Mouse (Mus musculus) adrenal gland, adult 2 months (tissue): ENCODE measurements around the gene Dpysl4. TPM values are rescaled to one million over a fixed set of nuclear protein-coding genes. Genes with fewer than 3 reads are reported as not detected.

Experiments
- DNase-seq: peaks from one replicate; pipeline ENCODE4 v3.0.0; 2021
- long read RNA-seq: library from polyadenylated mRNA; stranded (forward); transcript quantifications from one replicate; pipeline ENCODE4 v2.0.0, GENCODE M21; 2021
- polyA plus RNA-seq: library from polyadenylated mRNA; depleted of rRNA; stranded (reverse); fragments of >200 nt; gene quantifications from 2 replicates; pipeline ENCODE4 v1.2.3, GENCODE M21; 2012; rRNA removed
- total RNA-seq, 2 experiments: library from RNA; stranded (reverse); gene quantifications; 2 replicates each; pipeline ENCODE4 v1.2.3; 2021

Gene Dpysl4
- total RNA-seq (1 to 10 TPM; 1.4 to 2.8 TPM), polyA plus RNA-seq (0.67 and 0.73 TPM in 2 replicates)
- long read RNA-seq, partial matches to known transcripts, result 0 of 3 reads
- long read RNA-seq, other reads (novel, unspliced or antisense), result 0 of 3 reads

DNA sequence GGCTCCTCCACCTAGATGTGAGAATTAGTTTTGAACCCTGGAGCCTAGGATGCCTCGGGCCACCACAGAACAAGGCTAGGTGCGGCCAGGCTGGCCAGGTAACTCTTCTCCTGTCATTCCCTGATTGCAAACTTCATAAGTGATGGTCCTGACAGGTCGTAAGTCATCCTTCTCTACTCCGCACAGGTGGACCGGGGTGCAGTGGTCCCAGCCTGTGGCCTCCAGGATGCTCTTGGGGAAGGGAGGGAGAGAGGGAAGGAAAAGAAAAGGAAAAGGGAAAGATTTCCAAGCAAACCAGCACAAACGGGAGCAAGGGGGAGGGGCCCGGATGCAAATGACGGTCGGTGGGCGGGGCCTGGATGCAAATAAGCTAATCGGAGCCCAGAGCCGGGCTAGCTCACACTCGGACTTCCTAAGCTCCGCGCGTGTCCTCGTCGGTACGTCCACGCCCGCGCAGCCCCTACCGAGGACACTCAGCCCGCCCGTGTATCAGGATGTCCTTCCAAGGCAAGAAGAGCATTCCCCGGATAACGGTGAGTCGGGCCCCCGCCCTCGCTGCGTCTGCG lies at the start of gene Dpysl4:
TSS of gene Dpysl4 (plus strand) at position 373 of the 566 bp plus-strand sequence.
- DNase-seq, result peak; percentile 69

DNA sequence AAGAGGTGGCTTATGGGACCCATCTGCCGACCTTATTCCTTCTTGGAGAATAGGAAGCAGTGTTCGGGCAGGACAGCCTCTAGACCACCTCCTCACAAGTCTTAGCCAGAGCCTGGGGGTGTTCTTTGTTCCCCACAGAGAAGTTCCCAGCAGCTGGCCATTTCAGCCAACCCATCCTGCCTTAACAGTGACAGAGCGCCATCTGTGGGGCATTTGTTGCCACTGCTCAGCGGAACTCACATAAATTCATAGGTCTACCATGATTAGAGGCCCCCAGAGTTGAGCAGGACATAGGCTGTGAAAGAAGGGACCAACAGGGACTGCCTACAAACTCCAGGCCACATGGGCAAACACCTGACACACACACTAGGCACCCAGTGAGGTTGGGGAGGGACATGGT lies 22.4 kb upstream of the Dpysl4 start:
- DNase-seq, result no peak

DNA sequence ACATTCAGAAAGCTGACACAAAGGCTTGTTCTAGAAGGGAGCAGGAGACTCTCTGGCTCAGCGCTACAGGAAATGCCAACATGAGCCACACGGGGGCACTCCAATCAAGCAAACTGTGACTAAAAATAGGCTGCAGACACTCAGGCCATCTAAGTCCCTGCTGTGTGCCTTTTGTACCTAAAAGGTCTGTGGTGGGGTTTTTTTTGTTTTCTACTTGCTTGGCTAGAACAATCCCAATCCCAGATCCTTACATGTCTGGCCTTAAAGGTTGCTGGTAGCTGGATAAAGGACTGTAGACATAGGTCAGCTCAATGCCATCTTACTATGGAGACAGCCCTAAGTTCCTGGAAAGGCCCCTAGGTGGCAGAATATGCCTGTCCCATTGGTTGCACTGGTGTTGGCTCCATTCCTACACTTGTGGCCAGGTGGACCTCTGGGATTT lies 17.6 kb upstream of the Dpysl4 start:
- DNase-seq, result peak; percentile 61

DNA sequence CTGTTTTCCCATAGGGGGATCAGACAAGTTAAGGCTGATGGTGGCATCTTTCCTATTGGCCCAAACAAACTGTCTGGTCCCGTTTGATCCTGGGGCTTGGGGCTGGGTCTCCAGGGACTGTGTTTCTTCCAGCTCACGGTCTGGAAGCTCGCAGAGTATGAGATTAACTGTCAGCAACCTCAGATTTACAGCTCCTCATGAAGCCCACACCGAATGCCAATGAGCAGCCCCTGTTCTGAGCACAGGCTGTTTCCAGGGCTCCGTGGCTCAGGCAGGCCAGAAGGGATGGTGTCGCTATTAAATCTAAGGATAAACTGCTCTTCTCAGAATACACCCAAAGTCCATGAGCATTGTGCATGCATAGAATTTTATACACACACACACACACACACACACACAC lies 11.6 kb upstream of the Dpysl4 start:
- no peak for DNase-seq

DNA sequence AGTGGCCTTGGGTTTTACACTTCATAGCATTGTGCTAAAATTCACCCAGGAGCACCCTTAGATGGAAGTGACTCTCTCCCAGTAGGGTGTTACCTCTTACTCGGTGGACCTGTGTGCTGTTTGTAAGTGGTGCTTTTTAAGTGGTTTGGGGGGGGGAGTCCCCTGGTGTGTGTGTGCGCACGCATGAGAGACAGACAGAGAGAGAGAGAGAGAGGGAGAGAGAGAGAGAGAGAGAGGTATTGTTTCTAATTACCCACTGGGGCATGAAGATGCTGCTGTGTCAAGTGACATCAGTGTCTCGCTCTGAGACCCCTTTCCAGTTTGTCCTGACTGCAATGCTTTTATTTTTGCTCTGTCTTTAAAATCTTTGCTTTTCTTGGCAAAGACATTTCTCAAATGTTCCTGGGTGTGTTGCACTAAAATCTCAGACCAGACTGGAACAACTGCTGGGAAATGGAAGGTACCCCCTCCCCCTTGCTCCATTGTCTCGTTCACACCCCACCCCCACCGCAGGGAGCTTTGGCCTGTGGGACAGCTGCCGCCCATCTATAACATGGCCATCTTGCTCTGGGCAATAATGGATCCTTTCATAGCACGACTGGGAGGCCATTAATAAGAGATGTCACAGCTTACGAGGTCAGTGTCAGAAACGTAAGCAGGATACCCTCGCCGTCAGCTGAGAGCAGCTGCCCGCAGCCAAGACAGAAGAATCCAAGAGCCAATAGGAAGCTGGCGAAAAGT lies 10.6 kb upstream of the Dpysl4 start:
- DNase-seq, result no peak

- no peak for DNase-seq
Measured at GRCm38 (mm10) chr7:139077283-139077682, 8.5 kb upstream of the Dpysl4 start.

DNA sequence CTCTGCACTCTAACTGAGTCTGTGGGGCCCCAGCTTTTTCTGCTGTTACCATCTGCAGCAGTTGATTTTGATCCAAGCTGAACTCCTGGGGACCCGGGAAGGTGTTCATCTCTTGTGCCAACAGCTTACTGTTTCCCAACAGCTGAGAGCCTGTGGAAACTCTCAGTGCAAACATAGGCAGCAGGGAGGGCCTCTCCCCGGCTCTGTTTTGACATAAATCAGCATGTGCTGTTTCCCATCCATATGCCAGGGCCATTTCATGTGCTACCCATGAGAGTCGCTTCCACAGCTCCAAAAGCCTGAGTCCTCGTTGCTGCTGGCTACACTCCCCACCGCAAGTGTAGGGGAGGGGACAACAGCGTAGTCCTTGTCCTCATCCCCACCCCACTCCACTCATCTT lies 7.6 kb upstream of the Dpysl4 start:
- DNase-seq, result no peak

DNA sequence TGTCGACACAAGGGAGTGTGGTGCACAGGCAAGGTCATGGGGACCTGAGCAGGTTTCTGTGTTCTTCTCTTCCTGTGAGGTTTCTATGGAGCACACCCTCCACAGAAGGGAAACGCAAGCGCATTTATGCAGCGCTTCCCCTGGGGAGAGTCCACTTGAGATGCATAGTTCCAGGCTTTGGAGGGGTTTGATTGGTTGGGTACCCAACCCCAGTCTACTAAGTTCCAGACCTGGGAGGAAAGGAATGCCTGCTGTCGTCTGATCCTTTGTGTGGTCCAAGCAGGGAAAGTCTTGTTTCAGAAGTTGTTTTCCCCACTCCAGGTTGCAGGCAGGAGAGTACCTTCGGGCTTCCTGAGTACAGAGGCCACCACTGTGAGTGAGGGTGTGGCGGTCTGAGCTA lies 6.7 kb upstream of the Dpysl4 start:
- no peak for DNase-seq

DNA sequence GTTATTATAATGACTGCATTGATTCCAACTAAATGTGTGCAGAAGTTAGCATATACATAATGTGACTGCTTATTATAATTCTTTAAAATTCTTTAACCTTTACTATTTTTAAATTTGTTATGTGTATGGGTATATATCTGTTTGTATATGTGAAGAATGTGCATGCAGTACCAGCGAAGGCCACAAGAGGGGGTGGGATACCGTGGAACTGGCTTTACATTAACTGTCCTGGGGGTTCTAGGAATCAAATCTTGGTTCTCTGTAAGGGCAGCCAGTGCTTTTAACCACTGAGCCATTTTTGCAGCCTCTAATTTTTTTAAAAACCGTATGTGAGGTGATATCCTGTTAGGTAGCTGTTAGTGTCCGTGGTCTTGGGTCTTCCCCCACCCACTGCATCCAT lies 5.1 kb upstream of the Dpysl4 start:
- no peak for DNase-seq

- DNase-seq, result no peak
Measured at GRCm38 (mm10) chr7:139081158-139081557, 4.6 kb upstream of the Dpysl4 start.

GRCm38 (mm10) chr7:139082281-139082680 lies 3.5 kb upstream of the Dpysl4 start:
- DNase-seq, result no peak

DNA sequence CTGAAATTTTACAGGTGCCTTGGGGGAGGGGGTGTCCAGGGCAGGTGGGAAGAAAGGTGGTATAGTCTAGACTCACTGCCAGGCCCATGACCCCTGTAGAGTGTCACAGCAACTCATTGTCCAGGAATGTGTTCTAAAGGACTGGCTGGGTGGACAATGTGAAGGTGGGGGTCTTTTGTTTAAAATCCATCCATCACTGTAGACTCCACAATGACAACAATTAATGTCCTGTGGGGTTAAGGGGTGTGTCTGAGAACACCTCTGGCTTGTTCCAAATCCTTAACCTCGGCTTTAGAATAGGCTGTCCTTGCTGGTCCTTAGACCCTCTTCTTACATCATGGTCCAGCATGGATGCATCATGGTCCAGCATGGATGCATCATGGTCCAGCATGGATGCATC lies 1.5 kb upstream of the Dpysl4 start:
- no peak for DNase-seq

DNA sequence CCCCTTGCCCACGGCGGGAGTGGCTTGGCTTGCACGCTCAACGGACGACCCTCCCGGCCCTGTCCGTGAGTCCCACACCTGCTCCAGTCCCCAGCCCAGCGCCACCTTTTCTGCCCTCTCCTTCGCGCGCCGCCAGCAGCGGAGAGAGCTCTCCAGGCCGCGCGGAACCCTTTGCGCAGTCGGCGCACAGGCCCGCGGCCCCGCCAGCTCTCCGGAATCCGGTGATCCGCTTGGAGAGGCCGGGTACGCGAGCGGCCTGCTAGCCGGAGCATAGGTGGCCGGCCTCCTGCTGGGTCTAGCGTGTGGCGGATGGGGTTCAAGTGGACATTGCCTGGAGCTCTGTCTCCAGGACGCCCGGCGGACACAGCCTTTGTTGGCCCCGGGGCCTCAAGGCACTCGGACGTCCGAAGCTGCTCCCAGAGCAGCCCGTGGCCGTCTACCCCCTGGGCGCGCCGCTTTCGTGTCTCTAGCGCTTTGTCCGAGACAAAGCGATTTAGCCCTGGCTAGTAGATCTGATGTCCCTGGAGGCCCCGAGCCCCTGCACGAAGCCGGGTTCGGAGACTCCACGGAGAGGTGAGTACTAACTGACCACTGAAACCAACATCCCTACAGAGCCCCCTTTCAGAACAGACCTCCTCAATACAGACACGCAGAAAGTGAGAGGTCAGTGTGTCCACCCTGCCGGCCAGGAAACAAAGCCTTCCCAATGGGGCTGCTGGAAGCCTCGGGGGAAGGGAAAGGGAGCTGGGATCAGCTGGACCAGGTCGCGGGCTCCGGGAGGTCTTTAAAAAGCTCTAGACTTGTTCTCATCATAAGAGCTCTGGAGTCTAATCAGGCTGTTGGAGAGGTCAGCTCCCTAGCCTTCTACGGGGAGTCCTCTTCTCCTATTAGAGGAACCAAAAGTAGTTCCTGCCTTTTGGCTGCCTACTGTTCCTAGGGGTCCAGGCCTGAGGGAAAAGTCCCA lies 676 bp downstream of the Dpysl4 start:
- peak; percentile 48 for DNase-seq

GRCm38 (mm10) chr7:139087801-139088200 lies 2.0 kb downstream of the Dpysl4 start:
- no peak for DNase-seq

GRCm38 (mm10) chr7:139089892-139090874 lies 4.4 kb downstream of the Dpysl4 start:
- DNase-seq, result no peak

GRCm38 (mm10) chr7:139091681-139092080 lies 5.9 kb downstream of the Dpysl4 start:
- no peak for DNase-seq

DNA sequence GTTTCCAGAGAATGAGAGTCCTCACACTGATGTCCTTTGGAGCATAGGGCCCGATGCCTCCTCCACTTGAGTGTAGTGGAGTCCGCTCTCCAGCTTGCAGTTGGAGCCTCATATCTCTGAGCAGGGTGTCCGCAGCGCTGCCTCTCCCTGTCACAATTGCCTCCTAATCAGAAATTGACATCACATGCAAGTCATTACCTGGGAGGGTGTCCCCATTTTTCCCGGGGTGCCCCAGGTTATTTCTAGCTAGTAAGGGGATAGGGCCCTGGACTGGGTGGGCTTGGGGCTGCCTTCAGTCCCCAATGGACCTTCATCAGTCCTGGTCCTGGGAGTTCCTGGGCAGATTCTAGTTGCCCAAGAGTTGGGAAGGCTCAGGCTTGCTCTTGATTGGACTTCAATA lies 6.9 kb downstream of the Dpysl4 start:
- no peak for DNase-seq

GRCm38 (mm10) chr7:139093124-139093523 lies 7.3 kb downstream of the Dpysl4 start:
- no peak for DNase-seq

DNA sequence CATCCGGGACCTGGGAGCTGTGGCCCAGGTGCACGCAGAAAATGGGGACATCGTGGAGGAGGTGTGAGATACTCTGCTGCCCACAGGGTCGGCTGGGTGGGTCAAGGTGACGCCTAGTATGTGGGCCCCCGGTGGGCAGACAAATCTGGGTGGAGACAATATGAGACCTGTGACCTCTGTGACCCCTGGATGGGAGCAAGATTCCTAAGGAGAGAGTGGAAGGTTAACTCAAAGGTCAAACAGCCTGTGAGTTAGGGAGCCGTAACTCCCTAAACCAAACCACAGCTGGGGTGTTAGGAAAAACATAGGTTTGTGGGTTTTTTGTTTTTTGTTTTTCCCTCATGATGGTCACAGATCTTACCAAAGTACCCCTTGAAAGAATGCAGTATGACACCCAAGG lies 8.0 kb downstream of the Dpysl4 start:
- DNase-seq, result no peak

- no peak for DNase-seq
Measured at GRCm38 (mm10) chr7:139094761-139095160, 9.0 kb downstream of the Dpysl4 start.

DNA sequence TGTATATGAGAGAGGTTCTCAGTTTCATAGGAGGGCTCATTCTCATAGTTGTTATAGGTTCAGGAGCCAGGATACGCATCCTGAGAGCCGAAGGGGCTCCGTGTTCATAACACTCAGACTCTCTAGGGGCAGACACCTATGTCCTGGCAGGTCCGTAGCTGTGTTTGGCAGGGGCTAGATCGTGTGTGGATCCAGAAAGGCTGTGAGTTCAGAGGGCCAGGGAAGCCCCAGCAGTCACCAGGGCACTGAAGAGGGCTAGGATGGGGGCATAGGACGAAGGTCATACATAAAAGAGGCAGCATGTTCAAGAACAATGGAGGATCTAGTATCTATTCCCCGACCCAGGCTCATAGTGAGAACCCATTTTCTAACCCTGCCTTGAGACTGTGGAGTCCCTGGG lies 9.5 kb downstream of the Dpysl4 start:
- no peak for DNase-seq
